Mouse (Mus musculus) urinary bladder, adult 18-20 months (tissue): ENCODE results near the gene Fam161a.
A peak's percentile ranks its signal among the peaks of the same experiment; 100 is the strongest.
"Not testable (repeated sequence)": the region's sequence is repeated elsewhere in the genome, so short reads cannot be mapped to it uniquely, and the experiment has no call there.

Experiments
- DNase-seq, 2 experiments: peaks; one replicate each; pipeline ENCODE4 v3.0.0; 2022; ENCODE audit warnings: low spot score in 2 of 2, mixed read lengths in 2 of 2

Fam161a gene

DNA sequence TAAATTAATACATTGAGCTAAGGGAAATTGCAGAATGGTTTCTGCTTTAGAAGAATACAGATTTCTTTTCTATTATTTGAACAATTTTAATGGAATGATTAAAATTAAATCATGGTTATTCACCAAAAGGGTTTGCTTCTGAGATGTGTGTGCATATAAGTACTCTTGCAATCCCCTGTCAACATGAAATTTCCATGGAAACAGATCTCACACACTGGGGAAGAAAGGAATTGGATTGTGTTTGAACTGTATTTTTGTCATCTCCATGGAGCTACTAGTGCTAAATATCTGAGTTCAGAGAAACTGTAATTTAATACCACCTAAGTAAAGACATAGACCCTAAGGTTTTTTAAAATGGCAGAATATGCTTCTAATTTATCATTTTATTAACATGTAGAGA, 42.3 kb downstream of the Fam161a start:
- DNase-seq: no peak

DNA sequence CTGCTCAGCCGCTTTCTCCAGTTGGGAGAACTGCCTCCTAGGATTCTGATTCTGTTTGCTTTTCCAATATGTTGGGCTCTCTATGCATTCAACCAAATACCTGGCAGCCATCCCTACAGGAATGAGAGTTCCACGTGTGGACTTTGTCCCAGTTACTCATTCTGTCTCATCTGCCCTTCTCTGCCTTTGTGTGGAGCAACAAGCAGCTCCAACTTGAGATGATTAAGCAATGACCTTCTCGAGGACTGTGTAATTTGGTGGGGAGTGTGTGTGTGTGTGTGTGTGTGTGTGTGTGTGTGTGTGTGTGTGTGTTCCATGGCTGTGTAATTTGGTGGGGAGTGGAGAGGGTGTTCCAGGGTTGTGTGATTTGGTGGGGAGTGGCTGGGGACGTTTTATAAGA, 45.0 kb downstream of the Fam161a start:
- DNase-seq: no peak

DNA sequence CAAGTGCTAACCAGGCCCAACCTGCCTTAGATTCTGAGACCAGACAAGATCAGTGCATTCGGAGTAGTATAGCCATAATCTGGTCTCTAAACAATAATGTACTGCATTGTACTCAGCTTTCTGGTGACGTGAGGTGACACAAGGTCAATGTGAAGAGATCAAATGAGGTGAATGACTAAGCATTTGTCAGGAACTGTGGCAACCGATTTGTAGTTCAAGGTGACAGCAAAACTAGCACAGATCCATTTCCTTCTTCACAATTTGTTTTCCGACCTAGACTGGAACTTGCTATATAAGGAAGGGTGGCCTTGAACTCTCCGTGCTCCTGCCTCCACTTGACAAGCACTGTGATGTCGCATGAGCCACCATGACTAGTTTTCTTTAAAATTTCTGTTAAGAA, 55.8 kb downstream of the Fam161a start:
- DNase-seq: no peak

GRCm38 (mm10) chr11:23063857-23064256, 56.5 kb downstream of the Fam161a start:
- no peak for DNase-seq

GRCm38 (mm10) chr11:23064276-23064675, 56.9 kb downstream of the Fam161a start:
- DNase-seq: not testable (repeated sequence)

DNA sequence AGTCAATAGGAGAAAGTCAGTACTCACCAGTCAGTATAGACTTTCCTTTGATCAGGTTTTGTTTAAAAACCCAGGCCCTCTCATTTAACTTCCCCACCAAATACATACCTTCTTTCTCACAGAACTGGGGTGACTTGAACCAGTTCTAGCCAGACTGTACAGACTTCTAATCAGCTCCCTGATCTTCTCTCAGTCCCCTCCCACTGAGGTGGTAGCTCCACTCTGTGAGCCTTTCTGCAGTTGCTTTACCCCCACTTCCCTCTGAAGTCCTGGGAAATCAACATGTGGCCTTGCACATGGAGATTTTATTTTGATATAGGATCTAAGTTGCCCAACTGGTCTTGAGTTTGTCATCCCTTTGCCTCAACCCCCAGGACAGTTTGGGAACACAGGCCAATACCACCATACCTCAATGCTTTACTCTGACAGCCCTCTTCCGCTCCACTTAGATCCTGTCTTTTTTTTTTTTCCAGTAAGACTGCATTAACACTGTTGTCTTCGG, 57.9 kb downstream of the Fam161a start:
- no peak for DNase-seq

GRCm38 (mm10) chr11:23067395-23068136, 60.2 kb downstream of the Fam161a start:
- DNase-seq: peak; percentile 81 to 86

DNA sequence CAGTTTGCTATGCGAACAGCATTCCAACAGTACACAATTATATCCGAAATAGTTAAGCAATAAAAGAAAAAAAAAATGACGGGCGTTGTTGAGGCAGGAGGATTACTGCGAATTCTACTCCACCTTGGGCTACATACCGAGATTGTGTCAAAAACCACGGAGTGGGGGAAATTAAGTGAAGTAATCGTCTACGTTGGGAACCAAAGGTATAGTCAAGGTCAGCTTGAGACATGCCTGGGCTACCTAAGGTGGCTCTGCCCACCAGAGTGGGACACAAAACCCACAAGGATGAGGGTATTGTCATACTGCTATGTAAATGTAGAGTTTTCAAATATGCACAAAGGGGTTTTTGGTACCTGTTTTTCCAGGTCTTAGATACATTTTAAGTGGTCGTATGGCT, 60.9 kb downstream of the Fam161a start:
- DNase-seq: no peak

DNA sequence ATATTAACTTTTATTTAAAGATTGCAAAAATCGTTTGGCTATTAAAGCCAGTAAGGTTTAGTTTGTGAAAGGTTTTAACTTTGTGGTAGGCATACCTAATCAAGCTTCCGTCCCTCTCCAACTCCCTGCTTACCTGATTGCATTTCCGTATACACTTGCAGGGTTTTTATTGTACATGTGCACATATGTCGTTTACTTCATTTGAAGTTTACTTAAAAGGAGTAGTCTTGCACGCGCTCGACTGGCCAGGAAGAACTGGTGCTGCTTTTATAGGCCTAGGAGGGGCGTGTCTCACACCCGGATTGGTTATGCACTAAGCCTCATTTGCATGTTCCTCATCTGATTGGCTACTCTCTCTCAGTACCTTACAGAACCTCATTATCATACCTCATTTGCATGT, 61.7 kb downstream of the Fam161a start:
- not testable (repeated sequence) for DNase-seq

DNA sequence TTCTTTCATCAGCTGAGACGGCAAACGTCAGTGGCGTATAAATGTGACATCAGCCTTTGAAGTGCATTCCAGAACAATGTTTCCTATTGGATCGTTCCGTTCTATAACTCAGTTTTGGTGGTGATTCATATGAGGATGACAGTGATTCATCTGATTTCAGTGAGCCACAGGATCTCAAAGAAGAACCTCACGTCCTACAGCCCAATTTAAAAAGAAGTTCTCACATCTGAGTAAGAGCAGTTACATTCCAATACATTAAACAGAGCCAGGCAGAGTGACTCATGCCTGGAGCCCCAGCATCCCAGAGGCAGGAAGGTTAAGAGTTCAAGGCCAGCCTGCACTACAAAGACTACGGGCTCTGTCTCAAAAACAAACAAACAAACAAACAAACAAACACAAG, 67.5 kb downstream of the Fam161a start:
- DNase-seq: no peak

DNA sequence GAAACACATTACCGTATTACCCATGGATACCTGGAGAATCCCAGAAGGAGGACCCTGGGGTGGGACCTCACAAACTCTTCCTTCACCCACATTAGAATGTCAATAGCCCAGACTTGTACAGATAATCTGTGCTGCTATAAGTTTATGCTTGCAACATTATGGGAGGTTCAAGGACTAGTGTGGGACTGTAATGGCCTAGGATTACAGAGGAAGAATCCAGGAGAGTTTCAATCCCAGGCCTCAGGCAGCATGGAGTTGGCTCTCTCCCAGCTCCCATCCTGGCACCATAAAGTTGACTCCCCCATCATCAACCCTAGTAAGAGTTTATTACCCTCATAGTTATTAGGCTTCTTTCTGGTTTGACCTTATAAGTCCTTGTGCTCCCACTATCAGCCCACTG, 71.2 kb downstream of the Fam161a start:
- no peak for DNase-seq
